Mouse (Mus musculus) CD4-positive, CD25-positive, alpha-beta regulatory T cell, adult 9 weeks (primary cell): ENCODE data around the gene Col13a1. TPM values are rescaled to one million over a fixed set of nuclear protein-coding genes. Genes with fewer than 3 reads are reported as not detected.

Experiments
- polyA plus RNA-seq: library from polyadenylated mRNA; unstranded; fragments of 100-300 nt; shearing (Covaris generic); gene quantifications from one replicate; pipeline ENCODE4 v1.2.1, GENCODE M21; 2017

Col13a1 gene
- not detected for polyA plus RNA-seq

GRCm38 (mm10) chr10:61978866-61979340, at the start of gene Col13a1:
TSS of gene Col13a1 (minus strand) at chr10:61979108.

Other genes with a start within 250 kb of the Col13a1 start
- gene H2afy2, start 195.0 kb downstream of the Col13a1 start, polyA plus RNA-seq: not detected
- gene Neurog3, start 154.0 kb upstream of the Col13a1 start, polyA plus RNA-seq: not detected
- gene Fam241b, start 164.8 kb upstream of the Col13a1 start, polyA plus RNA-seq: 10.4 TPM